Mouse (Mus musculus) neural tube, embryonic 14.5 days (tissue): Measurements from ENCODE around the gene Tm9sf3. TPM values are rescaled to one million over a fixed set of nuclear protein-coding genes. Genes with fewer than 3 reads are reported as not detected.

Source experiments
- ATAC-seq: fragments of 200-750 bp; cut with Nextera tagmentation; 2 replicates; pipeline ENCODE4 v1.8.0; 2017; ENCODE audit warnings: low read depth, mild to moderate bottlenecking, moderate TSS enrichment, moderate library complexity
- H3K27ac ChIP-seq: fragments of 300-500 bp; sonication (generic); 2 replicates; pipeline ENCODE4 v1.5.1; 2014; ENCODE audit warnings: low read depth, mild to moderate bottlenecking, control low read depth, low read length, moderate library complexity, mixed read lengths
- H3K27me3 ChIP-seq: fragments of 300-500 bp; sonication (generic); 2 replicates; pipeline ENCODE4 v1.6.1; 2014; ENCODE audit warnings: low read length; ENCODE audit not compliant: control insufficient read depth, insufficient read depth
- H3K36me3 ChIP-seq: fragments of 300-500 bp; sonication (generic); 2 replicates; pipeline ENCODE4 v1.6.1; 2014; ENCODE audit warnings: low read length, mixed read lengths; ENCODE audit not compliant: control insufficient read depth, insufficient read depth
- H3K4me1 ChIP-seq: fragments of 300-500 bp; sonication (generic); 2 replicates; pipeline ENCODE4 v1.6.1; 2014; ENCODE audit warnings: low read length; ENCODE audit not compliant: control insufficient read depth, insufficient read depth
- H3K4me2 ChIP-seq: fragments of 300-500 bp; sonication (generic); 2 replicates; pipeline ENCODE4 v1.6.1; 2014; ENCODE audit warnings: mild to moderate bottlenecking, low read depth, low read length, control low read depth
- H3K4me3 ChIP-seq: fragments of 300-500 bp; sonication (generic); 2 replicates; pipeline ENCODE4 v1.5.1; 2014; ENCODE audit warnings: low read depth, low read length, control low read depth, mixed read lengths
- H3K9ac ChIP-seq: fragments of 300-500 bp; sonication (generic); replicated peaks from 2 replicates; pipeline ENCODE4 v1.6.1; 2014; ENCODE audit warnings: low read depth, mild to moderate bottlenecking, control low read depth, low read length, mixed read lengths
- H3K9me3 ChIP-seq: fragments of 300-500 bp; sonication (generic); 2 replicates; pipeline ENCODE4 v1.6.1; 2016; ENCODE audit warnings: low read length; ENCODE audit not compliant: control insufficient read depth
- WGBS: fragments of 180-500 bp; shearing (Covaris S2); extraction: QIAGEN DNeasy Blood & Tissue Kit; methylation state at CpG from one replicate; pipeline ENCODE4 v1.1.7; 2014; 5-methylcytosine and 5-hydroxymethylcytosine counted together
- polyA plus RNA-seq: library from polyadenylated mRNA; unstranded; fragments of >200 nt; fragmentation: Nextera tagmentation; extraction: Ambion mirVana; gene quantifications from 2 replicates; pipeline ENCODE4 v1.2.1, GENCODE M21; 2014

Gene Tm9sf3
- polyA plus RNA-seq, 1 experiment from 2014 or later, result 83.8 TPM

- WGBS, result 66% methylated on average over 6 of the region's 6 CpGs
- peaks cover 3% of the 10 kb centered on the region; the same call in 1 of the 2 replicates for H3K4me1 ChIP-seq
- H3K4me2 ChIP-seq, result no peak overlapping the region
- no peak overlapping the region for H3K27ac ChIP-seq
- no peak overlapping the region for H3K9ac ChIP-seq
- H3K36me3 ChIP-seq, result no peaks in the 10 kb centered on the region
- ATAC-seq, result no peak
- no peaks in the 10 kb centered on the region for H3K9me3 ChIP-seq
- no peaks in the 10 kb centered on the region for H3K27me3 ChIP-seq
- no peak overlapping the region for H3K4me3 ChIP-seq
These were observed 24.8 kb upstream of the Tm9sf3 start for GRCm38 (mm10) chr19:41288568-41288967.

- Histone ChIP-seq H3K9me3 (no peaks in the 10 kb centered on the region), H3K4me3 (no peak overlapping the region), H3K27ac (no peak overlapping the region), H3K4me2 (no peak overlapping the region), H3K27me3 (no peaks in the 10 kb centered on the region), H3K9ac (no peak overlapping the region), H3K4me1 (peaks cover 3% of the 10 kb centered on the region; the same call in 1 of the 2 replicates), H3K36me3 (no peaks in the 10 kb centered on the region)
- ATAC-seq, result no peak
- 85% methylated on average over 7 of the region's 7 CpGs for WGBS
These were observed 23.4 kb upstream of the Tm9sf3 start for GRCm38 (mm10) chr19:41287224-41287623.

DNA sequence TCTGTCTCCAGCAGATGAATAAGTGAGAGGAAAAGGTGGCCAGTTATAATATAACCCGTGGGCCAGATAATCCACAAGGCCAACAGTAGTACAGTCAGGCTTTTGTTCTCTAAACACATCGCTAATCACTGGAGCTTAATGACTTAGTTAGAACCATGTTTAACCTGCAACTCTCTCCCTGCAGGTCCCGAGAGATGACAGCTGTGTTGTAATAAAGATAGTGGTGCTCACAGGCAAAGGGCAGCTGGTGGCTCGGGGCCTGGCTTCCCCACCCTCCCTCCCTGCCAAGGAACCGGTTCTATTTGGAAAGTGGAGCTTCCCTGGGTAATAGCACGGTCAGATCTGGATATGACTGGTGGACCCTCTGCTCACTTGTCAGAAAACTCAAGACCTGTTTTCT is 20.7 kb upstream of the Tm9sf3 start:
- Histone ChIP-seq H3K27ac (no peak overlapping the region), H3K9ac (no peak overlapping the region), H3K4me1 (peaks cover 3% of the 10 kb centered on the region; the same call in 1 of the 2 replicates), H3K36me3 (no peaks in the 10 kb centered on the region), H3K4me2 (no peak overlapping the region), H3K4me3 (no peak overlapping the region), H3K9me3 (no peaks in the 10 kb centered on the region), H3K27me3 (no peaks in the 10 kb centered on the region)
- ATAC-seq, result no peak
- 49% methylated on average over 6 of the region's 6 CpGs for WGBS

DNA sequence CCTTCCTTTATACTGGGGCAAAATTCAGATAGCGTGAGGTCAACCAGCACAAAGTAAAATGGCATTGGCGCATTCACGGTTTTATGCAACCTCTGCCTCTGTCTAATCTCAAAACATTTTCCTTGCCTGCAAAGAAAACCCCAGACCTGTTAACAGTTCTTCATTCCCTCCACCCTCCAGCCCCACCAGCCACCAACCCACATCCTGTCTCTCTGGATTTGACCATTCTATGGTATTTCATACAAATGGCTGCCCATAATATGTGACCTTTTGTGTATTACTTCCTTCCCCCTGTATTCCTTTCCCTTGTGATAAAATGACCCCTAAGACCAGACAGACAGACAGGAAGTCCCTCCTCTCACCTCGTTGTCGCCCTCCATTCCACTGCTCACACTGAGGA is 18.9 kb upstream of the Tm9sf3 start:
- WGBS, result 86% methylated on average over 5 of the region's 5 CpGs
- Histone ChIP-seq H3K4me3 (no peak overlapping the region), H3K27me3 (no peaks in the 10 kb centered on the region), H3K9me3 (no peaks in the 10 kb centered on the region), H3K4me1 (peaks cover 3% of the 10 kb centered on the region; the same call in 1 of the 2 replicates), H3K36me3 (no peaks in the 10 kb centered on the region), H3K4me2 (no peak overlapping the region), H3K27ac (no peak overlapping the region), H3K9ac (no peak overlapping the region)
- no peak for ATAC-seq

DNA sequence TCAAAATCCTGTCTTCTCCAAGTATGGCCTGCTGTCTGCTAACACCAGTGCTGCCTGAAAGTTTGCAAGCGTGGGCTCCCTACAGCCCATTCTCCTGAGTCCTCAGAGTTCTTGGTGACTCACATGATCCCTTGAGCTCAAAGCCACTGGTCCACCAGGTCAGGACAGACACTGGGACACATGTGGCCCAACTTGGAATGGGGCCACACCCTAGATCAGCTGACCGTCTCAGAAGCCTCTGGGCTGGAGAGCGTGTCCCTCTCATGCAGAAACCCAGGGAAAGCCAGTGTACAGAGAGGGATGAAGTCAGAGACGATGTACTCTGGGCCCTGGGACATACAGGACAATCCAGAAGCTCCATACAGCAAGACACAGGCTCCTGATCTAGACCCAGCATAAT is 18.4 kb upstream of the Tm9sf3 start:
- Histone ChIP-seq H3K4me3 (no peak overlapping the region), H3K27me3 (no peaks in the 10 kb centered on the region), H3K9me3 (no peaks in the 10 kb centered on the region), H3K4me2 (no peak overlapping the region), H3K9ac (no peak overlapping the region), H3K4me1 (peaks cover 3% of the 10 kb centered on the region; the same call in 1 of the 2 replicates), H3K36me3 (no peaks in the 10 kb centered on the region), H3K27ac (no peak overlapping the region)
- WGBS, result 90% methylated on average over 4 of the region's 4 CpGs
- no peak for ATAC-seq

DNA sequence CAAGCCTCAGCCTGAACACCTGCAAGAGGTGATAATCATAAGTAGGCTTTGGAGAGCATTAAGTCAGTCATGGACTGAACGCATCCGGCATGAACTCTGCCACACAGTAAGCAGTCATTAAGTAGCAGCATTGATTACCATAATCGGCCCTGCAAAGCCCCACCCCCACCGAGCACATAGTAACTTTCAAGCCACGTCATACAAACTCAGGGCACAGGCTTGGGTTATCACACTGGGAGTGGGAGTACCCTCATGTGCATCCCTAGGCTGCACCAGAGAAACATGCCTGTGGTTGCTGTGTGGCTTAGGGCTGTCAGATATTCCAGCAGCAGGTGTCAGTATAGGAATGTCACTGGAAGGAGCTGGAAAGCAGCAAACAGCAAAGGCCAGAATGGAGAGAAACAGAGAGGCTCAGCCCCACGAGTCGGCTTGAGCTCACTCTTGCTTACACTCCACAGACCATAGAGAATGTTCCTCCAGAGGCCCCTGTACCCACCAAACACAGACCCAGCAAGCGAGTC is 16.0 kb upstream of the Tm9sf3 start:
- H3K4me3 ChIP-seq, result no peak overlapping the region
- H3K9me3 ChIP-seq, result no peaks in the 10 kb centered on the region
- ATAC-seq, result no peak
- 66% methylated on average over 8 of the region's 8 CpGs for WGBS
- no peaks in the 10 kb centered on the region for H3K36me3 ChIP-seq
- H3K4me2 ChIP-seq, result no peak overlapping the region
- H3K9ac ChIP-seq, result no peak overlapping the region
- no peak overlapping the region for H3K27ac ChIP-seq
- H3K4me1 ChIP-seq, result peaks cover 3% of the 10 kb centered on the region; the same call in 1 of the 2 replicates
- H3K27me3 ChIP-seq, result no peaks in the 10 kb centered on the region

- ATAC-seq, result no peak
- Histone ChIP-seq H3K9me3 (no peaks in the 10 kb centered on the region), H3K36me3 (no peaks in the 10 kb centered on the region), H3K27me3 (no peaks in the 10 kb centered on the region), H3K4me3 (no peak overlapping the region), H3K4me2 (no peak overlapping the region), H3K9ac (no peak overlapping the region), H3K27ac (no peak overlapping the region), H3K4me1 (no peaks in the 10 kb centered on the region)
- WGBS, result 84% methylated on average over 7 of the region's 7 CpGs
These were observed 14.8 kb upstream of the Tm9sf3 start for GRCm38 (mm10) chr19:41278606-41279005.

- no peak overlapping the region for H3K27ac ChIP-seq
These were observed 11.8 kb upstream of the Tm9sf3 start for GRCm38 (mm10) chr19:41275588-41275987.

DNA sequence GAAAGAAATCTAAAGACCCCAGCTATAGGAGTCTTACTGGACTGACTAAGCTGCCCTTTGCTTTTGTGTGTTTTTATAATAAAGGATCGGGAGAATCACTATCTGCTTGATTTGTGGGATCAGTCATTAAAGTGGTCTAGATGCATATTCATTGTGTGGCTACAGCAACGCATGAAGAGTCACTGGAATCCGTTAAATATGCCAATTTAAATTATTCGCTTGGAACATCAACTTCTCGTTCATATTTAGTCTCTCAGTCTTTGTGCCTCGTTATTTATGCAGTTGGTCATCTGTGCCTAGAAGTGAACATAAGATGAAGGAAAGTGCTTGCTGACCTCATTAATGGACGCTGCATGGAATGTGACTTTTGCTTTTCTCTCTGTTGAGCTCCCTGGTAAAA is 7.1 kb upstream of the Tm9sf3 start:
- H3K4me3 ChIP-seq, result no peak overlapping the region
- no peak overlapping the region for H3K9ac ChIP-seq
- H3K9me3 ChIP-seq, result no peaks in the 10 kb centered on the region
- WGBS, result 63% methylated on average over 7 of the region's 7 CpGs
- no peaks in the 10 kb centered on the region for H3K27me3 ChIP-seq
- H3K36me3 ChIP-seq, result no peaks in the 10 kb centered on the region
- no peak overlapping the region for H3K27ac ChIP-seq
- H3K4me1 ChIP-seq, result no peaks in the 10 kb centered on the region
- no peak for ATAC-seq
- no peak overlapping the region for H3K4me2 ChIP-seq

More at GRCm38 (mm10) chr19:41275588-41275987, 11.8 kb upstream of the Tm9sf3 start:
- Histone ChIP-seq H3K4me1 (no peaks in the 10 kb centered on the region), H3K27me3 (no peaks in the 10 kb centered on the region), H3K4me3 (no peak overlapping the region), H3K9me3 (no peaks in the 10 kb centered on the region), H3K9ac (no peak overlapping the region), H3K4me2 (no peak overlapping the region), H3K36me3 (no peaks in the 10 kb centered on the region)
- whole genome bisulfite sequencing, result 59% methylated on average over 3 of the region's 3 CpGs
- ATAC-seq, result no peak
